8 mouse cellular contexts compared by ENCODE assay signal in the genomic region with DNA sequence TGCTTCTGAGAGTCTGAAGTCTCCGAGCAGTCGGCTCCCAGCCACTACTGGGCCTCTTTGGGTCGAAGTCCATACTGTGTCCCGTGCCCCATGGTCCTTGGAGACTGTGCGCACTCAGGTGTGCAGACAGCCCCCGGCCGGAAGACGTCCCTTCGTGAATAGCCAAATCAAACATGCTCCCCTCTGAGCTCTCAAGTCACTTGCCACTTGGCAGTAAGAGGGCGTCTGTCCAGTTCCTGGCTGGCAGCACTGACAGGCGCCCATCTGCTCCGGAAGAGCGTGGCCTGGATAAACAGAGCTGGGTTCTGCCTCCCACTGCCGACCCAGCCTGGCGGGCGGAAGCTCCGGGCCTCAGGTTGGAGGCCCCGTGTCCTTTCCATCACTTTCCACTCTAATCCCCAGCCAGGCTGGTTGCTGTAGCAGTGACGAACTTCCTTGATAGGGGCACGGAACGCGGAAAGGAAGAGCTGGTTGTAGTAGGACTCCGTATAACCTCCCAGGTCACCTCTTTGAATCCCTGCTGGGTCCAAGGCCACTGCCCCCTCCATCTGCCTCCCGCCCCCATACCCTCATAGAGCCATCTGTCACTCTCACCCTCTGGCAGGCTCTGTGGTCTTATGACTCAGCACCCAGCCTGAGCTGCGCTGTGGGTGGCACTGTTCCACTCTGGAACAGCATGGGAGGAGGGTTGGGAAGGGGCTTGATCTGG. TPM values are rescaled to one million over a fixed set of nuclear protein-coding genes. Genes with fewer than 3 reads are reported as not detected.
DNase-seq lines count a peak whose midpoint lies in the region; ATAC-seq and TF ChIP-seq lines count a peak whose summit lies in the region.
"Had no signal": no experiment of that assay in that cellular context is flagged by ENCODE, and none has a peak within 500 bp of the region (broad histone marks: within the 10 kb centered on the region; RNA-seq: fewer than 3 reads in every experiment).

No protein-coding gene starts in this region.

- TF ChIP-seq CTCF in E14TG2a.4 (conservative IDR thresholded peaks at IDR 0.05; ENCODE audit: low read length): no peak

- peak; percentile 32 for DNase-seq in R1 (ENCODE audit: low read depth, low spot score)
- peak; percentile 21 to 32 for DNase-seq in layer of hippocampus, postnatal 10 days (ENCODE audit: low spot score in 2 of 2)
- DNase-seq in right cerebral cortex, adult 2 months (ENCODE audit: low spot score in 2 of 2): peak; percentile 62
- DNase-seq in ovary, adult 18-20 months (ENCODE audit: low spot score): no peak

- WGBS in forebrain, embryonic 16.5 days: 82% methylated on average over 25 of the region's 25 CpGs
- WGBS in hindbrain, embryonic 16.5 days: 65% methylated on average over 25 of the region's 25 CpGs

- no peaks in the 10 kb centered on the region for H3K36me3 ChIP-seq in E14TG2a.4 (ENCODE audit: insufficient read depth, low read length)
- no peaks in the 10 kb centered on the region for H3K36me3 ChIP-seq in forebrain, embryonic 16.5 days (ENCODE audit: control insufficient read depth, insufficient read depth)
- no peaks in the 10 kb centered on the region for H3K36me3 ChIP-seq in hindbrain, embryonic 16.5 days (ENCODE audit: control insufficient read depth, insufficient read depth, low read length)

- no peak overlapping the region for H3K4me2 ChIP-seq in forebrain, embryonic 16.5 days (ENCODE audit: low read length)
- H3K4me2 ChIP-seq in hindbrain, embryonic 16.5 days (ENCODE audit: low read length): no peak overlapping the region

- H3K9ac ChIP-seq in forebrain, embryonic 16.5 days (replicated peaks; ENCODE audit: low read depth, low read length): no peak overlapping the region
- H3K9ac ChIP-seq in hindbrain, embryonic 16.5 days (ENCODE audit: low read depth, low read length): no peak overlapping the region
- H3K9ac ChIP-seq: liver, embryonic 14.5 days had no signal

- H3K27ac ChIP-seq in forebrain, embryonic 16.5 days (ENCODE audit: low read length): no peak overlapping the region
- no peak overlapping the region for H3K27ac ChIP-seq in hindbrain, embryonic 16.5 days (ENCODE audit: low read depth, low read length)
- H3K27ac ChIP-seq: liver, embryonic 14.5 days had no signal

- peaks cover 36% of the 10 kb centered on the region for H3K4me1 ChIP-seq in E14TG2a.4 (replicated peaks; ENCODE audit: low read depth, low read length)
- no peaks in the 10 kb centered on the region for H3K4me1 ChIP-seq in forebrain, embryonic 16.5 days (replicated peaks; ENCODE audit: control insufficient read depth, insufficient read depth, low read length)
- peaks cover 2% of the 10 kb centered on the region; the same call in 1 of the 2 replicates for H3K4me1 ChIP-seq in hindbrain, embryonic 16.5 days (ENCODE audit: control insufficient read depth, insufficient read depth, low read depth, low read length)

- H3K4me3 ChIP-seq in E14TG2a.4 (replicated peaks; ENCODE audit: low read length): peak overlapping the region; percentile 65
- no peak overlapping the region for H3K4me3 ChIP-seq in forebrain, embryonic 16.5 days (replicated peaks; ENCODE audit: low read length)
- H3K4me3 ChIP-seq in hindbrain, embryonic 16.5 days (ENCODE audit: low read length): no peak overlapping the region

- H3K9me3 ChIP-seq in E14TG2a.4 (ENCODE audit: low read length): 0 out of 2 replicates have a peak, but pooled peaks cover 4% of the 10 kb centered on the region
- no peaks in the 10 kb centered on the region for H3K9me3 ChIP-seq in forebrain, embryonic 16.5 days (ENCODE audit: control insufficient read depth, low read length)
- H3K9me3 ChIP-seq in hindbrain, embryonic 16.5 days (ENCODE audit: control insufficient read depth, low read length): no peaks in the 10 kb centered on the region

- ATAC-seq in forebrain, embryonic 16.5 days: peak; percentile 45; the same call in 1 of the 2 replicates
- peak; percentile 80 for ATAC-seq in hindbrain, embryonic 16.5 days

- peaks cover 22% of the 10 kb centered on the region for H3K27me3 ChIP-seq in E14TG2a.4 (ENCODE audit: insufficient read depth, low read length)
- H3K27me3 ChIP-seq in forebrain, embryonic 16.5 days (replicated peaks; ENCODE audit: control insufficient read depth, insufficient read depth, low read length): no peaks in the 10 kb centered on the region
- no peaks in the 10 kb centered on the region for H3K27me3 ChIP-seq in hindbrain, embryonic 16.5 days (replicated peaks; ENCODE audit: control insufficient read depth, insufficient read depth, low read length)

RNA-seq across cellular contexts. Expression of a gene that starts 28.5 kb away (rescaled TPM):
- 2.4 and 3.9 TPM in 2 replicates for polyA plus RNA-seq in forebrain, embryonic 16.5 days (2015; fragmentation: Nextera tagmentation; extraction: Ambion mirVana)
- polyA plus RNA-seq in hindbrain, embryonic 16.5 days (2015; fragmentation: Nextera tagmentation; extraction: Ambion mirVana): 7.6 and 8.2 TPM in 2 replicates
- 10 to 100 TPM in 1 of 2 experiments, 1 to 10 TPM in 1; 9.3 to 10.1 TPM for total RNA-seq in layer of hippocampus, postnatal 10 days (2021)
